Mouse (Mus musculus) heart, postnatal 0 days (tissue): ENCODE data around the gene Sepsecs.

Experiments
- CTCF ChIP-seq: IDR thresholded peaks from 2 replicates; pipeline ENCODE4 v1.5.1; 2016; ENCODE audit warnings: antibody characterized with exemption, control low read depth, low read depth
- EP300 ChIP-seq: IDR thresholded peaks from 2 replicates; pipeline ENCODE4 v1.6.1; 2016; ENCODE audit warnings: antibody characterized with exemption, low read depth

- TF ChIP-seq CTCF = no peak
- no peak for TF ChIP-seq EP300
Observed at GRCm38 (mm10) chr5:52615421-52615820, 54.1 kb downstream of the Sepsecs start.
